Mouse (Mus musculus): ENCODE measurements around the gene Eef1a1. TPM values are rescaled to one million over a fixed set of nuclear protein-coding genes. Genes with fewer than 3 reads are reported as not detected.
A peak's percentile ranks its signal among the peaks of the same experiment; 100 is the strongest.

Eef1a1 gene
- total and polyA plus RNA-seq, 2 experiments from 2014 or later: 2,461 to 6,169 TPM

DNA sequence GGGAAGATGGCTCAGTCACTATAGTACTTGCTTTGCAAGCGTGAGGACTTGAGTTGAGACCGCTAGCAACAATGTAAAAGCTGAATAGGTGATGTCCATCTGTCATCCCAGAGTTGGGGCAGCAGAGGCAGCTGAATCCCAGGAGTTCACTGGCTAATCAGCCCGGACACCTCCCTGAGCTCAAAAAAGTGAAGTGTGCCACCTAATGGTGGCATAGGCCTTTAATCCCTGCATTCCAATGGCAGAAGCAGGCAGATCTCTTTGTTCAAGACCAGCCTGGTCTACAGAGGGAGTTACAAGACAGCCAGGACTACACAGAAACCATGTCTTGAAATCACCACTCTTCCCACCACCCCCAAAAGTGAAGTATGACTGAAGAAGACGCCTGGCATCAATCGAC, 56.5 kb downstream of the Eef1a1 start:
- ATAC-seq (ENCODE audit: low FRiP score): no peak
- H3K9ac ChIP-seq (replicated peaks; ENCODE audit: low read length, poor library complexity, severe bottlenecking): no peak overlapping the region
- no peak overlapping the region for H3K4me2 ChIP-seq (ENCODE audit: low read depth, low read length, poor library complexity, severe bottlenecking)
- TF ChIP-seq CTCF (IDR thresholded peaks at IDR 0.05): no peak
- H3K36me3 ChIP-seq (ENCODE audit: insufficient read depth, low read length): no peaks in the 10 kb centered on the region
- no peaks in the 10 kb centered on the region for H3K4me1 ChIP-seq (ENCODE audit: insufficient read depth, low read length)
- no peaks in the 10 kb centered on the region for H3K9me3 ChIP-seq (ENCODE audit: low read length)
- 91% methylated on average over 5 of the region's 5 CpGs for WGBS
- no peak overlapping the region for H3K4me3 ChIP-seq (ENCODE audit: low read depth, low read length)
- H3K27ac ChIP-seq (ENCODE audit: low read depth, low read length): no peak overlapping the region
- no peaks in the 10 kb centered on the region for H3K27me3 ChIP-seq (ENCODE audit: insufficient read depth, low read length)
- no peak for DNase-seq (ENCODE audit: low spot score)

DNA sequence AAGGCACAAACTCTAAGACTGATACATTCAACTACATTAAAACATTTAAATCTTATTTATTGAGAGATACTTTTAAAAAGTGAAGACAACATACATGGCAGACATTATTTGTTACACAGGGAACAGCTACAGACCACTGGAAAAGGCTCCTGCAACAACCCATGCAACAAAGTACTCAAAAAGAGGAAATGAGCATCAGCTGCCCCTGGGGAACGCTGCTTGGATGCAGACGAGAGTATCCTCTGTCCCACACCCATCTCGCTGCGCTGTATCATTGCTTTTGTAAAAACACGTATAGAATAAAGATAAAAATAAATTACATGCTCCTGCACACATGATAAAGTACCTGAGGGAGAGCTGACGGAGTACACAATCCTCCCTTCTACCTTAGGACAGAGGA, 58.5 kb downstream of the Eef1a1 start:
- no peak for DNase-seq (ENCODE audit: low spot score)
- Histone ChIP-seq H3K27ac (ENCODE audit: low read depth, low read length) (no peak overlapping the region), H3K4me2 (ENCODE audit: low read depth, low read length, poor library complexity, severe bottlenecking) (no peak overlapping the region), H3K9ac (replicated peaks; ENCODE audit: low read length, poor library complexity, severe bottlenecking) (no peak overlapping the region), H3K4me3 (ENCODE audit: low read depth, low read length) (no peak overlapping the region), H3K9me3 (ENCODE audit: low read length) (no peaks in the 10 kb centered on the region), H3K36me3 (ENCODE audit: insufficient read depth, low read length) (no peaks in the 10 kb centered on the region), H3K4me1 (ENCODE audit: insufficient read depth, low read length) (no peaks in the 10 kb centered on the region), H3K27me3 (ENCODE audit: insufficient read depth, low read length) (no peaks in the 10 kb centered on the region)
- TF ChIP-seq CTCF (IDR thresholded peaks at IDR 0.05): no peak
- ATAC-seq (ENCODE audit: low FRiP score): no peak
- WGBS: 74% methylated on average over 6 of the region's 6 CpGs

DNA sequence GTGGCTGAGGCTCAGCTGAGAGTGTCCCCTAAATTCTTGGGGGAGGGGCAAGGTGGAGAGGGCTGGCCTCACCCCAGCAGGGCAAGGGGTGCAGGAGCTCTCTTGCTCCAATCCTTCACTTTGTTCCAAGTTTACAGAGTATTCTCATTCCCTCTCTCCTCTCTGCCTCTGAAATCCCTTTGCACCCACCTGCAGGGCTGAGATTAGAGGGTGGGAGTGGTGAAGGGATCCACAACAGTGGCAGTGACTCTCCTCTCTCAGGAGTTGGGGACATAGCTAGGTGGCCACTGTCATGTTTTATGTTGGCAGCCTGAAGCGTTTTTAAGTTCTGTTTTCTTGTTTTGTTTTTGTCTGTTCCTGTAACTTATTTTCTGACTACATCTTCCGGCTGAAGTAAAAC, 59.4 kb downstream of the Eef1a1 start:
- Histone ChIP-seq H3K9ac (replicated peaks; ENCODE audit: low read length, poor library complexity, severe bottlenecking) (no peak overlapping the region), H3K4me1 (ENCODE audit: insufficient read depth, low read length) (no peaks in the 10 kb centered on the region), H3K27ac (ENCODE audit: low read depth, low read length) (no peak overlapping the region), H3K36me3 (ENCODE audit: insufficient read depth, low read length) (no peaks in the 10 kb centered on the region), H3K27me3 (ENCODE audit: insufficient read depth, low read length) (no peaks in the 10 kb centered on the region), H3K4me2 (ENCODE audit: low read depth, low read length, poor library complexity, severe bottlenecking) (no peak overlapping the region), H3K4me3 (ENCODE audit: low read depth, low read length) (no peak overlapping the region), H3K9me3 (ENCODE audit: low read length) (no peaks in the 10 kb centered on the region)
- ATAC-seq (ENCODE audit: low FRiP score): no peak
- no peak for DNase-seq (ENCODE audit: low spot score)
- no peak for TF ChIP-seq CTCF (IDR thresholded peaks at IDR 0.05)
- 61% methylated on average over 2 of the region's 2 CpGs for WGBS

DNA sequence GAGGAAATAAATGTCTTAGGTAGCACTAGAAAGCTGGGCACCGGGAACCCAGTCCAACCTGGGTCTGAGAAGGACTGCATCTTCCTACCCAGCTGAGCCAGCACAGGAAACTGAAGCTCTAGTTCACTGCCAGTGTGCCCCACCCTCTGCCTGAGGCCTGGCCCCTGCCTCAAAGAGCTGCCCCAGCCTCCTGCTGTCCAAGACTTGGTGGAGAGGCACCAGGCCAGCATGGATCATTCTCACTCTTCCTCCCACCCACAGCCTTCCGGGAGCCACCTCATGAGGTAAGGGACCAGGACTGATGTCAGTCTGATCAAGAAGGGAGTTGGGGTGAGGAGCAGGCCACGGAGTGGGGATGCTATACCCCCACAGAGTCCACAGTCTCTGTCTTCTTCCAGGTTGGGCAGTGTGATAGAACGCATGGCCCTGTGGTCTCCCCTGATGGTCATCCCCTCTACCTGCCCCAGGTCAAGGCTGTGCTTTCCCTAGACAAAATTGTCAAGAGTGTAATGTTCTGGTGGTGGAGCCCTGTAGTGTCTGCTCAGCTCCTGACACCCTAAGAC, 60.0 kb downstream of the Eef1a1 start:
- no peaks in the 10 kb centered on the region for H3K9me3 ChIP-seq (ENCODE audit: low read length)
- H3K4me1 ChIP-seq (ENCODE audit: insufficient read depth, low read length): no peaks in the 10 kb centered on the region
- H3K4me2 ChIP-seq (ENCODE audit: low read depth, low read length, poor library complexity, severe bottlenecking): no peak overlapping the region
- no peak for TF ChIP-seq CTCF (IDR thresholded peaks at IDR 0.05)
- DNase-seq (ENCODE audit: low spot score): no peak
- ATAC-seq (ENCODE audit: low FRiP score): 0 out of 2 replicates have a peak, but pooled peaks have one; percentile 34
- H3K27ac ChIP-seq (ENCODE audit: low read depth, low read length): no peak overlapping the region
- no peak overlapping the region for H3K4me3 ChIP-seq (ENCODE audit: low read depth, low read length)
- WGBS: 83% methylated on average over 4 of the region's 4 CpGs
- no peaks in the 10 kb centered on the region for H3K27me3 ChIP-seq (ENCODE audit: insufficient read depth, low read length)
- H3K36me3 ChIP-seq (ENCODE audit: insufficient read depth, low read length): no peaks in the 10 kb centered on the region
- H3K9ac ChIP-seq (replicated peaks; ENCODE audit: low read length, poor library complexity, severe bottlenecking): no peak overlapping the region

Small RNA genes lying within 50 kb of the gene (microRNA-seq; reads per million reads assigned to microRNA genes)
- gene Gm26377 (ENCODE audit: borderline number of aligned reads): not detected

Other genes with a start within 250 kb of the Eef1a1 start
- gene Gm3776, start 232.0 kb downstream of the Eef1a1 start, total RNA-seq (2014; rRNA removed): not detected in 2 replicates
- not detected in 2 replicates for gene Gm3776, start 232.0 kb downstream of the Eef1a1 start, polyA plus RNA-seq (2015; fragmentation: Nextera tagmentation; extraction: Ambion mirVana)
- gene Gm10639, start 199.2 kb downstream of the Eef1a1 start, total RNA-seq (2014; rRNA removed): not detected in 2 replicates
- gene Gm10639, start 199.2 kb downstream of the Eef1a1 start, polyA plus RNA-seq (2015; fragmentation: Nextera tagmentation; extraction: Ambion mirVana): not detected in 2 replicates
- gene Omt2a, start 174.4 kb downstream of the Eef1a1 start, total RNA-seq (2014; rRNA removed): not detected in 2 replicates
- gene Omt2a, start 174.4 kb downstream of the Eef1a1 start, polyA plus RNA-seq (2015; fragmentation: Nextera tagmentation; extraction: Ambion mirVana): not detected in 2 replicates
- gene Omt2b, start 161.6 kb downstream of the Eef1a1 start, total RNA-seq (2014; rRNA removed): not detected in 2 replicates
- not detected in 2 replicates for gene Omt2b, start 161.6 kb downstream of the Eef1a1 start, polyA plus RNA-seq (2015; fragmentation: Nextera tagmentation; extraction: Ambion mirVana)
- not detected in 2 replicates for gene Gsta2, start 133.4 kb downstream of the Eef1a1 start, total RNA-seq (2014; rRNA removed)
- gene Gsta2, start 133.4 kb downstream of the Eef1a1 start, polyA plus RNA-seq (2015; fragmentation: Nextera tagmentation; extraction: Ambion mirVana): not detected in 2 replicates
- 0.90 and 3.1 TPM in 2 replicates for gene Dppa5a, start 121.0 kb downstream of the Eef1a1 start, total RNA-seq (2014; rRNA removed)
- gene Dppa5a, start 121.0 kb downstream of the Eef1a1 start, polyA plus RNA-seq (2015; fragmentation: Nextera tagmentation; extraction: Ambion mirVana): 9.5 TPM in 2 replicates
- 6.0 and 6.1 TPM in 2 replicates for gene Ooep, start 110.4 kb downstream of the Eef1a1 start, total RNA-seq (2014; rRNA removed)
- 5.0 and 5.3 TPM in 2 replicates for gene Ooep, start 110.4 kb downstream of the Eef1a1 start, polyA plus RNA-seq (2015; fragmentation: Nextera tagmentation; extraction: Ambion mirVana)
- 0.28 TPM in 1 of 2 replicates, not detected in the other for gene Ddx43, start 93.4 kb downstream of the Eef1a1 start, total RNA-seq (2014; rRNA removed)
- 0.31 and 0.43 TPM in 2 replicates for gene Ddx43, start 93.4 kb downstream of the Eef1a1 start, polyA plus RNA-seq (2015; fragmentation: Nextera tagmentation; extraction: Ambion mirVana)
- gene Cgas, start 45.9 kb downstream of the Eef1a1 start, total RNA-seq (2014; rRNA removed): 0.55 and 0.71 TPM in 2 replicates
- gene Cgas, start 45.9 kb downstream of the Eef1a1 start, polyA plus RNA-seq (2015; fragmentation: Nextera tagmentation; extraction: Ambion mirVana): 0.56 and 0.74 TPM in 2 replicates
- gene Mto1, start 40.9 kb downstream of the Eef1a1 start, total RNA-seq (2014; rRNA removed): 27.1 and 27.5 TPM in 2 replicates
- 18.5 and 18.7 TPM in 2 replicates for gene Mto1, start 40.9 kb downstream of the Eef1a1 start, polyA plus RNA-seq (2015; fragmentation: Nextera tagmentation; extraction: Ambion mirVana)
- gene Gm17324, start 40.4 kb downstream of the Eef1a1 start, total RNA-seq (2014; rRNA removed): 0.47 and 5.4 TPM in 2 replicates
- gene Gm17324, start 40.4 kb downstream of the Eef1a1 start, polyA plus RNA-seq (2015; fragmentation: Nextera tagmentation; extraction: Ambion mirVana): 3.7 and 4.1 TPM in 2 replicates
- 14.7 and 15.1 TPM in 2 replicates for gene Slc17a5, start 98.9 kb upstream of the Eef1a1 start, total RNA-seq (2014; rRNA removed)
- 12.8 and 16.8 TPM in 2 replicates for gene Slc17a5, start 98.9 kb upstream of the Eef1a1 start, polyA plus RNA-seq (2015; fragmentation: Nextera tagmentation; extraction: Ambion mirVana)
- 2.4 and 4.2 TPM in 2 replicates for gene Cd109, start 126.4 kb upstream of the Eef1a1 start, total RNA-seq (2014; rRNA removed)
- gene Cd109, start 126.4 kb upstream of the Eef1a1 start, polyA plus RNA-seq (2015; fragmentation: Nextera tagmentation; extraction: Ambion mirVana): 0.86 and 1.1 TPM in 2 replicates

Data from midbrain, postnatal 0 days (tissue).